Comparison of ENCODE assay signal across 9 mouse cellular contexts in genomic region chr9:123150241-123151020, GRCm38 (mm10). TPM values are rescaled to one million over a fixed set of nuclear protein-coding genes. Genes with fewer than 3 reads are reported as not detected.
A peak's percentile ranks its signal among the peaks of the same experiment; 100 is the strongest.
DNase-seq lines count a peak whose midpoint lies in the region; ATAC-seq and TF ChIP-seq lines count a peak whose summit lies in the region.
"Had no signal": no experiment of that assay in that cellular context is flagged by ENCODE, and none has a peak within 500 bp of the region (broad histone marks: within the 10 kb centered on the region; RNA-seq: fewer than 3 reads in every experiment).

Gene Clec3b (plus strand): TSS chr9:123150946.

- no peaks in the 10 kb centered on the region for H3K27me3 ChIP-seq in cerebellum, adult 2 months (ENCODE audit: control insufficient read depth, insufficient read depth, low read length)
- no peaks in the 10 kb centered on the region for H3K27me3 ChIP-seq in MEL (ENCODE audit: control insufficient read depth in 1 of 2, insufficient read depth in 2 of 2, low read length in 2 of 2)

- H3K4me3 ChIP-seq in cerebellum, adult 2 months (replicated peaks; ENCODE audit: insufficient read depth, low read depth, low read length): no peak within 1 kb of the TSS
- H3K4me3 ChIP-seq in MEL (ENCODE audit: control insufficient read depth in 1 of 2, insufficient read depth in 1 of 2, low read depth in 2 of 2, low read length in 2 of 2): no peak within 1 kb of the TSS

- H3K9me3 ChIP-seq in MEL (replicated peaks; ENCODE audit: insufficient read depth, low read length): no peaks in the 10 kb centered on the region

- H3K79me2 ChIP-seq in MEL (ENCODE audit: control insufficient read depth, insufficient read depth, low read length, poor library complexity): no peaks in the 10 kb centered on the region

- 50% methylated on average over 5 of the region's 5 CpGs for WGBS in cerebellum, adult 2 months

- TF ChIP-seq CTCF in cerebellum, adult 2 months (IDR thresholded peaks at IDR 0.05; ENCODE audit: borderline replicate concordance, insufficient read depth, low read depth, low read length): no peak
- no peak for TF ChIP-seq CTCF in MEL (IDR thresholded peaks at IDR 0.05 in 2 of 3, conservative IDR thresholded peaks at IDR 0.05 in 1 of 3; ENCODE audit: control insufficient read depth in 1 of 3, insufficient read depth in 1 of 3, low read depth in 2 of 3, low read length in 3 of 3, poor library complexity in 1 of 3, severe bottlenecking in 1 of 3)

- H3K27ac ChIP-seq in cerebellum, adult 2 months (ENCODE audit: insufficient read depth, low read length): no peak within 1 kb of the TSS
- H3K27ac ChIP-seq in MEL (ENCODE audit: control insufficient read depth, low read depth, low read length): peak within 1 kb of the TSS; percentile 28; the same call in 1 of the 2 replicates

- ATAC-seq in erythroblast, adult 5-6 weeks (replicated peaks; ENCODE audit: low FRiP score, poor library complexity, severe bottlenecking): no peak

- DNase-seq in cerebellum, adult 2 months: peak in 1 of 2 experiments; percentile 39
- no peak for DNase-seq in cerebellum, adult 11 months
- DNase-seq in MEL (ENCODE audit: low read depth, low spot score): no peak
- DNase-seq in gastrocnemius, postnatal 10 days: peak; percentile 56
- DNase-seq in layer of hippocampus, adult 9-11 months: peak; percentile 36
- DNase-seq in testis, postnatal 10 days (ENCODE audit: low spot score): peak; percentile 61
- DNase-seq in thymus, postnatal 36 days: no peak

- H3K4me1 ChIP-seq in cerebellum, adult 2 months (ENCODE audit: control insufficient read depth, insufficient read depth, low read length): no peaks in the 10 kb centered on the region
- H3K4me1 ChIP-seq in MEL (ENCODE audit: control insufficient read depth in 1 of 2, insufficient read depth in 2 of 2, low read length in 2 of 2): peaks cover 2 to 8% of the 10 kb centered on the region in 2 experiments; a peak in 2 of 4 replicates

- TF ChIP-seq EP300 in MEL (IDR thresholded peaks at IDR 0.05; ENCODE audit: low read depth in 1 of 2, low read length in 2 of 2): no peak

- peak within 1 kb of the TSS; percentile 38 for H3K9ac ChIP-seq in MEL (ENCODE audit: control insufficient read depth, low read depth, low read length, poor library complexity, severe bottlenecking)

- peaks cover 0 to 6% of the 10 kb centered on the region in 2 experiments; a peak in 2 of 4 replicates for H3K36me3 ChIP-seq in MEL (ENCODE audit: control insufficient read depth in 1 of 2, insufficient read depth in 2 of 2, low read length in 2 of 2)

- no peak for TF ChIP-seq POLR2A in cerebellum, adult 2 months (IDR thresholded peaks at IDR 0.05; ENCODE audit: borderline replicate concordance, insufficient read depth, low read length)
- no peak for TF ChIP-seq POLR2A in MEL (IDR thresholded peaks at IDR 0.05; ENCODE audit: control insufficient read depth in 1 of 2, insufficient read depth in 1 of 2, low read depth in 1 of 2, low read length in 2 of 2, poor library complexity in 1 of 2)

- no peak for TF ChIP-seq RAD21 in MEL (IDR thresholded peaks at IDR 0.05; ENCODE audit: low read depth, low read length)

TF ChIP-seq in MEL, 35 proteins besides CTCF, POLR2A, EP300 and RAD21:
- TF ChIP-seq SMC3 (IDR thresholded peaks at IDR 0.05; ENCODE audit: low read depth, low read length) (no peak), E2F4 (IDR thresholded peaks at IDR 0.05; ENCODE audit: borderline replicate concordance, low read depth, low read length) (no peak), ZKSCAN1 (IDR thresholded peaks at IDR 0.05; ENCODE audit: low read depth, low read length) (no peak), MXI1 (IDR thresholded peaks at IDR 0.05; ENCODE audit: low read depth, low read length) (no peak), RCOR1 (IDR thresholded peaks at IDR 0.05; ENCODE audit: low read depth, low read length) (no peak), NELFE (IDR thresholded peaks at IDR 0.05; ENCODE audit: low read depth, low read length) (no peak), SIN3A (IDR thresholded peaks at IDR 0.05; ENCODE audit: low read length) (no peak), CHD1 (IDR thresholded peaks at IDR 0.05; ENCODE audit: low read depth, low read length) (no peak), MAZ (IDR thresholded peaks at IDR 0.05; ENCODE audit: low read depth, low read length) (no peak), KAT2A (conservative IDR thresholded peaks at IDR 0.05; ENCODE audit: low read depth, low read length) (no peak), MEF2A (IDR thresholded peaks at IDR 0.05; ENCODE audit: extremely low read depth, insufficient replicate concordance, low read depth, low read length, poor library complexity, severe bottlenecking) (no peak), UBTF (IDR thresholded peaks at IDR 0.05; ENCODE audit: borderline replicate concordance, insufficient read depth, low read depth, low read length) (no peak), POLR2AphosphoS2 (IDR thresholded peaks at IDR 0.05; ENCODE audit: low read length) (no peak), JUND (IDR thresholded peaks at IDR 0.05; ENCODE audit: low read depth, low read length) (no peak), GATA1 (IDR thresholded peaks at IDR 0.05; ENCODE audit: low read depth, low read length) (no peak)

RNA-seq across cellular contexts. Expression of gene Clec3b, which starts in this region (rescaled TPM):
- polyA plus RNA-seq in cerebellum, adult 2 months (2012; rRNA removed): 15.4 and 15.7 TPM in 2 replicates
- total RNA-seq in MEL (2012; rRNA removed): not detected in 2 replicates
- under 1 TPM in 1 of 2 experiments, not detected in 1; 0.24 TPM for polyA plus RNA-seq in MEL (2012; ENCODE audit: insufficient read depth in 1 of 2, insufficient read length in 2 of 2, low read depth in 1 of 2, low replicate concordance in 2 of 2, missing spikeins in 1 of 2)
- 100 to 1,000 TPM in 1 of 2 experiments, 10 to 100 TPM in 1; 92.5 to 112 TPM for total RNA-seq in gastrocnemius, postnatal 10 days (2021)
- total RNA-seq in erythroblast, adult 5-6 weeks (2015; ENCODE audit: low replicate concordance): not detected in 2 replicates
- not detected in 2 replicates for total RNA-seq in erythroblast, adult 5-6 weeks (2017; ENCODE audit: low replicate concordance)
- total RNA-seq: hematopoietic stem cell, adult 5-6 weeks had no signal

Comparison
In these comparisons a context has a peak if more than half of its experiments do, and no peak if none do; other contexts are left out.
1. RNA of gene Clec3b (total RNA-seq): 92.5 to 112 TPM in gastrocnemius, postnatal 10 days; not detected in MEL and not detected in erythroblast, adult 5-6 weeks; every median in the first group is over 10 times any median in the second.
2. RNA of gene Clec3b (polyA plus RNA-seq): 15.4 to 15.7 TPM in cerebellum, adult 2 months; 0.24 TPM in MEL; every median in the first group is over 10 times any median in the second.
3. DNase-seq: peak in gastrocnemius, postnatal 10 days (single experiment), layer of hippocampus, adult 9-11 months (single experiment) and testis, postnatal 10 days (single experiment); none in cerebellum, adult 11 months (single experiment), MEL (single experiment) and thymus, postnatal 36 days (0 of 2).